Mouse (Mus musculus) T-helper 1 cell (primary cell): ENCODE measurements around the gene Prkg1.
"Not testable (repeated sequence)": the region's sequence is repeated elsewhere in the genome, so short reads cannot be mapped to it uniquely, and the experiment has no call there.

Source experiments
- in situ Hi-C: fragments of 300-600 bp; cut with MboI, MseI; formaldehyde crosslinking; loops from one replicate; pipeline ENCODE4 v1.15.1; 2025; ENCODE audit warnings: high pct_unique_total_duplicates

Gene Prkg1

DNA sequence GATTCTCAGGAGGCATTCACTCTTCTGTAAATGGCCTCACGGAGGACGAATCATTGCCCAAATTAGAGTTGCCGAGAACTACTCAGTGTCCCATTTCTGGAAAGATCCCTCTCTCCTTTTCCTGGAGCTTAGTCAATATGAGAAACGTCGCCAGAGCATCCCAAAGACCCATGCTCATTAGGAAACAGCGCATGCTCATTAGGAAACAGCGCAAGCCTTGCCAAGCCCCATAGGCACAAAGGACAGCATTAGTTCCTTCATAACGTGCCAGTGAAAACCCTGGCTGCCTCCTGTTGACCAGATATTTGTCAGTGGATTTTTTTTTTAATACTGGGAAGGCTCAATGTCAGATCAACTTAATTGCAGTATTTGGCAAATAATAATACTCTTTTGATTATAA, 1127.4 kb downstream of the Prkg1 start:
- in situ Hi-C loops = no loop called here

DNA sequence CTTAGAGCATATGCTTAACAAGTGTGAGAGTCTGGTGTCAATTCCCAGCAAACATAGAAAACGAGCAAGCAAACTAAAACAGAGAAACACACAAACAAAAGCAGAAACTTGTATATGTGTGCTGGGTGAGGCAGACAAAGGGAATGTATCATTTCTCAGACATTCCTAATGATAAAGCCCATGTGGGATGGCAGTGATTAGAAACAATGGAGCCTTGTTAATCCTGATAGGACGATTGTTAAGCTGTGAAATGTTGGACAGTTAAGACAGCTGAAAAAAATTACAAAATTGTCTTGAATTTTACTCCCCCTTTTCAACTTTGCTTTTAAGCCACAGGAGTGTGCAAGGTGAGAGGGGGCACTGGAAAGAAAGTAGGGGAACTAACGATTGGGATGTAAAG, 1133.8 kb downstream of the Prkg1 start:
- in situ Hi-C loops = no loop called here

DNA sequence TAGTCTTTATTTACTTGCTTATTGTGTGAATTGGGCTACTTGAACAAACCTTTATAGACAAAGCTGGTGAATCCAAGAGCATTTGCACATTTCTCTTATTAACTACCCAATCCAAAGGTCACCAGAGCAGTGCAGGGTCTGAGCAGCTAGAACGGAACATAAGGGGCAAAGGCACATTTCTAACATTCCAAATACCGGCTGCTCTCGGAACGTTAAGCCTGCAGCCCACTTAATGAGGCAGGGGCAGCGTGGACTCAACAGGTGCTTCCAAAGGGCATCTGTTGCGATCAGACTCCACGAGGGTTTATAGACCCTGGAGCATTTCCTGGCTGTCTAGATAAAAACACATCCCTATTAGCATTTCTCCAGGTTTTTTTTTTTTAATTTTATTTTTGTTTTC, 1138.8 kb downstream of the Prkg1 start:
- in situ Hi-C loops = no loop called here

DNA sequence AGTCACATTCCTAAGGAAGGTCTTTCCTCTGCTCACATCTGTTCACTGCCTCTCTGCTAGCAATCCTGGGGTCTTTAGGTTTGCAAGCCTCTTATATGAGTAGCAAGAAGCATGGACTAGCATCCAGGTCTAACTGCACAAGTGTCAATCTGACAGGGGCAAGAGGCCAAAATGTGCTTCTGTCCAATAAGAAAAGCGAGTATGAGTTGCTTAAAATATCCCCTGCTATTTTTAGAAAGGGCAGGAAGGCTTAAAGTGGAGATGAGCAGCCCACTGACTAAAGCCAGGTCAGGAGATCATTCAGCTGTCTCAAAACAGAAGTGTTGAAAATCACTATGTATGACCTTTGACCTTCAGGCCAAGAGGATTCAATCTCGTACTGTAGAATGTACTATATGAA, 1139.4 kb downstream of the Prkg1 start:
- in situ Hi-C loops = no loop called here

DNA sequence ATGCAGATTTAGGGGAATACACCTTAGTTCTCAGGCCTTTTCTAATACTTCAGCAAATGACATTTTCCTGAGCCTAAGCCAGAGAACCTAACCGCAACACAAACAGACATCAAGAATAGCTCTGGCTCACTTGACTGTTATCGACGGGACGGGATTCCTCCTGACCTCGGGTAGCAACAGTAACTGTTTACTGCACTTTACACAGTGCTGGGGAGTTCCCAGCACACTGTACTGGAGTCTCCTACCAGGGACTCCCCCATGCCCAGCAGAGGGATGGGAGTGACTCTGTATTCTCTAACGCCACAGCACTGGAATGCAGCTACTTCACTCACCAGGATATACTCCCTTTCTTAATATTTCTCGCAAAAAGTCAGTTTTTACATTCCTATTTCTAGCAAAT, 1141.2 kb downstream of the Prkg1 start:
- in situ Hi-C loops = no loop called here

DNA sequence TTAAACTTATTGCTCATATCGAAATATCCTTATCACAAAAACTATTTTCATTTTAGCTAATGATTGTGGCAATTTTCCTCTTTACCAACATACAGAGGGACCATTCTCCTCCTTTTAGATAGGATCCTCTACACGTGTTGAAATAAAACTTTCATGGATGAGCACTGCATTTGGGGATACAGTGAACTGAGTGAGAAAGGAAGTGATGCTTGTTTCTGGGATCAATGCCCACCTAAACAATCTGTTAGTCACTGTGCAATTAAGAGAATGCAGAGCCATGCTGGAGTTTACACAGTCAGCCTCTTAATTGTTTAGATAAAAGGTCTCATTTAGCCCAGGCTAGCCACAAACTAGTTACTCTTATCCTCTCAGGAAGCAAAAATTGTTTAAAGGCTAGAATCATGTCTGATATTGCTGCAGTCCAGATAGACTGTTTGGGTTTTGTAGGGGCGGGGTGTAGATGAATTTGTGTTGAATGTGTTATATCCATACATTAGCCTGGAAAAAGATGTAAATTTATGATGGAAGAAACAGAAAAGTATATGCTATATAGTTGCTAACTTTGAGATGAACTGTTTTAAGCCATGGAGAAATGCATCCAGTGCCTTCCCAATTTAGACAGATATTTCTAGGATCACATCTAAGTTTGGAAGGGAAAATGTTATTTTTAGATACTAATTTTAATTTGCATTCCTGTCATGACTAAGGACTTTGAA, 1151.5 kb downstream of the Prkg1 start:
- in situ Hi-C loops = loop anchor here (10.0 kb wide), 1 partner anchor 1669 kb away; no protein-coding TSS in a partner anchor

DNA sequence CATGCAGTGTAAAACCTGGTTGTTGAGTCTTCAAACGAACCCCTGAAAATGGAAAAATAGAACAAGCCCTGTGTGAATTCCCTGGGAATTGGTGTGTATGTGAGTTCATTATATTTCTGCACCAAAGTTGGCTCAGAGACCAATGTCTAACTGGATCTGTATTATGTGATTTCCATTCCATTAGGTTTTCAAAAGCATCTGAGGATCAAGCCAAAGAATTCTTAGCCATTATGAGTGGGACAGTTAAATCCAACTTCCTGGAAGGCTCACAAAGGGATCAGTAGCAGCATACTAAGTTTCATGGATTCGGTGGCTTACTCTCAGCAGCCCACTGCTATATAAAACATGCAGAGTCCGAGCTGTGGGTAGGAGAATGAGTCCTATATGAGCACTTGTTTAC, 1178.5 kb downstream of the Prkg1 start:
- in situ Hi-C loops = no loop called here

DNA sequence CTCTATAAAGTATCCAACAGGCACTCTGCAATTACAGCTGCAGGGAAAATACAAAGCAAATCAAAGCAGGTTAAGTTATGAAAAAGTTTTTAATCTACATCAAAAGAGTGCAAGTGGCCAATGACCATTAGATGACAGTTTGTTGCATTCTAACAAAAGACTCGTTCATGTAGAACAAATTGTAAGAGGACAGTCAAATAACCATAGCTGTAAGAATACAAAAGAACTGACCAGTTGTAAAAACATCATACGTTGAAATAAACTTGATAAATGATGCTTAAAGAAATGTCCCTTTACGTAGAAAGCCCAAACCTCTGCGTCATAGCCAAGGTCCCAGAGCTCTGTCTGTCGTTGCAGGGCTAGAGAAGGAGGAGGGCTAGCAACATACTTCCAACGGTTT, 1200.3 kb downstream of the Prkg1 start:
- in situ Hi-C loops = no loop called here

DNA sequence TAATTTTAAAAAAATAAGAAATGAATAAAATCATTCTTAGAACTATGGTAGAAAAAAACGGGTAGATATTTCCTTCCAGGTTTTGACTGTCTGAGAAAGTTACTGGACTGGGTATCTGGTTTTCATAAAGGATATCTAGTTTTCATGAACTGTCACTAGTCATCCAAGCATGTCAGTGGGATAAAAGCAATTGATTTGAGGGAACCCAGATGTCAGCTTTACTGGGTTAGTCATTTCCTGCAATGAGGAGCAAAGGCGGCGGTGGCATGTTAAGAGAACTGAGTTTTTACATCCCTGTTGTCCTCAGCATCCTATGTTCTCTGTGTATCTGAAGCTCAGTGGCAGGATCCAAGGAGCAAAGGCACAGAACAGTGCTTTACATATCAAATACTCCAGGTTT, 1201.0 kb downstream of the Prkg1 start:
- in situ Hi-C loops = no loop called here

DNA sequence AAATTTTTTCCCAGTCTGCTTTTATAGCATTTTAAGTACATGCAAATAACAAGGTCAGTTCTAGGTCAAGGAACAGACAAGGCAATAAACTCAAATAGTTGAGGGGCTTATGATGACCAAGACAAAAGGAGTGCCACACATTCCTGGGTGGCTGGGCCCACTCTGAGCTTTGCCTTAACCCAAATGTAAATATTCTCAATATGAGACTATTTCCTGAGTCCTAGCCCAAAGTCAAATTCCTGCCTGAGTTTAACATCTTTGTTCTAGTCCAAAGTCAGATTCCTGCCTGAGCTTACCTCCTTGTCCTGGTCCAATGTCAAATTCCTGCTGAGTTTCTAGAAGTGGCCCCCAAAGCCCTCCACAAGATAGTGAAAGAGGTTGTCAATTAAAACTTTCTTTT, 1206.8 kb downstream of the Prkg1 start:
- in situ Hi-C loops = loop anchor here (10.0 kb wide), 2 partner anchors 183 to 263 kb away; no protein-coding TSS in a partner anchor

DNA sequence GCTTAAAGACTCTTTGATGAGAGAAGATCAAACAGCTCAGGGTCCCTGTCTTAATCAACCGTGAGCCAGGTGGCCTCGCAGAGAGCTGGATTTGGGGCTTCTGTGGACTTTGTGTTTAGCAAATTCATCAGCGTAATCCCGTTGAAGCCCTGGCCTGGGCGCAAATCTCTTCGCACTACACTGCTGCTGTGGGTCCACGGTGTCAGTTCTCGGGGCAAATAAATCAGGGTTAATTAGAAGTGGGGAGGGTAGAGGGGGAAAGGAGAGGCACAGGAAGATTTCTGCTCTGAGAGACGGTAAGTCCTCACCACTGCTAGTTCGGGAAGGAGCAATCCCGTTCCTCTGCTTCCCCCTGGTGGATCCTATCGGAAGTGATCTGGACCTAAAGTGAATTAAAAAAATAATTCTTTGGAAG, 1210.4 kb downstream of the Prkg1 start:
- in situ Hi-C loops = loop anchor here (5.0 to 10.0 kb wide), 3 partner anchors 180 to 307 kb away; no protein-coding TSS in a partner anchor

DNA sequence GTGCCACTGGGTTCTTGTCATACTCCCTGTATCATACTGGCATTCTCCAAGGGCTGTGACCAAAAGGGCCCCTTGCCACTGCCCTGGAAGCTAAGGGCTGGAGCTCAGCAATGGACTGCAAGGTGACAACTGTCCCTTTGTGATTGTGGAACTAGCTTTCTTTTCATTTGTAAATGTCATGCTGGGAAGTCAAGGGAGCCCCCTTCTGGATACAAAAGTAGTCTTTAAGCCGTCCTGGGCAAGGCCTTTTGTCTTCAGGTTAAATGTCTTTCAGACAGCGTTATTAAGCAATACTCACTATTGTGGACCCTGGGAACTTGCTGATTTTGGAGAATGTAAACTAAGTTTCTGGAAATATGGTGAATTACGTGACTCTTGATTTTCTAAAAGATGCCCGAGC, 1211.1 kb downstream of the Prkg1 start:
- in situ Hi-C loops = loop anchor here (5.0 to 10.0 kb wide), 3 partner anchors 179 to 306 kb away; no protein-coding TSS in a partner anchor

DNA sequence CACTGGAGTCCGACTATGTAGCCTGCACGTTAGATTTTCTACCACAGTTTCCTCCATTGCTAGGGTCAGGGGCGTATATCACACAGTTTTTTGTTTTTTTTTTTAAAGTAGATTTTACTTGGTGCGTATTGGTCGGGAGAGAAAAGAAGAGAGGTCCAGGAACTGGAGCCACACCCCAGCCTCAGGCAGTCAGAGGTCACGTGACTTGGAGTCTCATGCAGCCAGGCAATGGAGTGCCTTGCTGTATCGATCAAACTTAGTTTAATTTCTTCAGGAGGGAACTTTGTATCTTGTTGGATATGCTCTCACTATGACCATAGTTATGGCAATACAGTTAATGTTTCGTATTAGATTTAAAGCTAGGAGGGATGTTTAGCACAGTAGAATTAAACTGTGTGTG, 1212.6 kb downstream of the Prkg1 start:
- in situ Hi-C loops = loop anchor here (5.0 to 10.0 kb wide), 3 partner anchors 177 to 305 kb away; no protein-coding TSS in a partner anchor

DNA sequence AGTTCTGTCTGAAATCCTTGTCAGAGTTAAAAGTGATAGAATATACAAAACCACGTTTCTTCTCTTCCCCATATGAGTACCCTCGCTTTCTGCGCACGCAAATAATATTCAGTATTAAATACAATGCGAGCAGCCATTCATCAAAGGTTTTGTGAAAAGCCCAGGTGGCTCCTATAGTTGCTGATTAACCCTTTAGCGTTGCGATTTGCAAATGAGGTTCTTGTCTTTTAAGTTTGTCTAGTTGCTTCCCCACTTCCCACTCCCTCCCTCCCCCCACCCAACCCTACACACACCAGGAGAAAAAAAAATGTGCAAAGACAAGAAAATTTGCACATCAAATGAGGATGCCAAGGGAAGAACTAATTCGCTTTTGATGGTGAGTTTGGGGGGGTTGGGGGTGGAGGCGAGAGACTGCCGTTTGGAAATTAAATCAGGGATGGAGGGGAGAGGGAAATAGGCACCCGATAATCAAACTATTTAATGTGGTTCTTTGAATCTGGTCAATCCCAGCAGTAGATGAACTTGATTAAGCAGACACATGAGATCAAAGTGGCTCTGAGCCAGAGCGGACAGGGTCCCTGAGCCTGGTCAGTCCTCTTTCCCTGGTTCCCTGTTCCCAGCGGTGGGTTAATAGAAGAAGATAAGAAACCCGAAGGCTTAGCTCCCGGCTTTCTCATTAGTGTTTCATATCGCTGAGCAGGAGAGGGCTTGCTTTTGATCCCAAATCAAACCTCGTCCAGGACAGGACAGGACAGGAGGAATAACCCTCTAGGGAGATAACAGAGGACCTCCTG, 1214.8 kb downstream of the Prkg1 start:
- in situ Hi-C loops = loop anchor here (5.0 to 10.0 kb wide), 3 partner anchors 175 to 303 kb away; no protein-coding TSS in a partner anchor

DNA sequence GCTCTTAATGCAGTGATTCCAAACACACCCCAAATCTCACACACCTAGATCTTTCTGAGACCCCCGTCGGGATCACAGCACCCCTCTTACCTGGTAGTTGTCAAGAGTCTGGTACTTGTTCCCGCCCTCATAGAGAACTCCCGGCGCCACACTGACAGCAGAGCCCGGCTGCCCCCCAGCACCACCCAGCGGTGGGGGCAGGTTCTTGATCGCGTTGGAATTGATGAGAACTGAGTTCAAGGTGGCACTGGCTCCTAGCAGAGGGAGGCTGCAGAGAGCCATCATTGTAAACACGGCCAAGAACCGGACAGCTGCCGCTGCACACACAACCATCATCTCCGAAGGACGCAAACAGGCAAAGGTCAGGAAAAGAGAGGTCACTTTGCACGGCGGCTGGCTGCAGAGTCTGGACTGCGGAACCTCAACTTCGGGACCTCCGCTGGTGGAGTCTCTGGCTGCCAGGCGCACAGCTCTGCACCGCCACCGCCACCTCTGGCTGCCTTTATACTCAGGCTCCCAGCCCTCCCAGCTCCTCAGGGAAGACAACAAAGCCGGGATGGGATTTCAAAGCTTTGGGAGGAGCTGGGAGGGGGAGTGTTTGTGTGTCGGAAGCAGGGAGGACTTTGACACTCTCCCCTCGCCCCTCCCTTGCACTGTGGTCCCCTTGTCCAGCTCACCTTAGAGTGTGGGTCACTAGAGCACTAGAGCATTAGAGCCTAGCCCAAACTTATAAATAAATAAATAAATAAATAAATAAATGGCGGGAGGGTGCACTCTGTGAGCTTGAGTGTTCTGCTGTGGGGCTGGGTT, 1215.6 kb downstream of the Prkg1 start, which contains the start of gene Dkk1:
Gene Dkk1, minus strand, starts transcription at position 622 of the 810 bp plus-strand sequence.
- in situ Hi-C loops = no loop called here

DNA sequence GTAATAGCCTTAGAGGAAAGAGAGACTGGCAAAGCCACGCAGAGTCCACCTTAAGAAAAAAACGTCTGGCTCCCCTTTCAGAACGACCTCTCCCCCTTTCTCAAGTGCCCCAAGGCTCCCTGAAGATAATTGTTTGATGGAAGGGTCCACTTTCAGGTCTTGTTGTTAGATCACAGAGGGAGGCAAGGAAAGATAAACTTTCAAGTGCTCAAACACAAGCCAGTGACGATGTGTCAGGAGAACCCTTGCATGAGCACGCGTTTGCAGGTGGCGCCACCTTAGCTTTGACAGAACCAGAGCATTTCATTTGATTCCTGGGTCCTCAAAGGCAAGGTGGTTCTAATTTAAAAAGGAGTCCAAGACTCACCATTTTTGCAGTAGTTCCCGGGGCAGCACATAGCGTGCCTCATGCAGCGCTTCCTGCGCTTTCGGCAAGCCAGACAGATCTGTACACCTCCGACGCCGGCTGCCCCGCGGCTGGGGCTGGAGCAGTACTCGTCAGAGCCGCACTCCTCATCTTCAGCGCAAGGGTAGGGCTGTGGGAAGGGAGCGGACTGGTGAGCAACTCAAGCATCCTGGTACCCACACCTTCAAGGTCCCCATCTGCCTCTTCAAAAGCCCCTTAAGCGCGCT, 1216.3 kb downstream of the Prkg1 start:
- in situ Hi-C loops = no loop called here

DNA sequence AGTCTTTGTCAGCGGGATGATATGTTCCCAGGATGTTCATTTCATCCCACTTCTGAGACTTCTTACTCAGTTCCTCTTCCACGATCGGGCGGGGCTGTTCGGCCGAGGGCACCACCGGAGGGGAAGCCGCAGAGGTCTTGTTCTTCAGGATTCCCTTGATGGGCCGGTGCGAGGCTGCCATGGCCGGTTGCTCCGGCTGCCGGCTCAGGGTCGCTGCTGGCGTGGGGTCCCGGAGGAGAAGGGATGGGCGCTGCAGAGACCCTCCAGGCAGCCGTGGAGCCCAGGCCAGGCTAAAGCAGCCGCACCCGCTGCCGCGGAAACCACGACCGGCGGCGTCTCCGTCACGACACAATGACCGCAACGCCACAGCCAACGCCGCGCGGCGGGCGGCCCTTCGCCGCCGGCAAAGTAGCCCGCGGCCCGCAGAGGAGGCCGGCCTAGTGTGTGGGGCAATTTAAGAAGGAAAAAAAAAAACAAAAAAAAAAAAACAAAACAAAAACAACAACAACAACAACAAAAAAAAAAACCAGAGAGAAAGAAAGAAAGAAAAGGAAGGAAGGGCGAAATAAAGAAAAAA, 1225.4 kb downstream of the Prkg1 start:
- in situ Hi-C loops = not testable (repeated sequence)

DNA sequence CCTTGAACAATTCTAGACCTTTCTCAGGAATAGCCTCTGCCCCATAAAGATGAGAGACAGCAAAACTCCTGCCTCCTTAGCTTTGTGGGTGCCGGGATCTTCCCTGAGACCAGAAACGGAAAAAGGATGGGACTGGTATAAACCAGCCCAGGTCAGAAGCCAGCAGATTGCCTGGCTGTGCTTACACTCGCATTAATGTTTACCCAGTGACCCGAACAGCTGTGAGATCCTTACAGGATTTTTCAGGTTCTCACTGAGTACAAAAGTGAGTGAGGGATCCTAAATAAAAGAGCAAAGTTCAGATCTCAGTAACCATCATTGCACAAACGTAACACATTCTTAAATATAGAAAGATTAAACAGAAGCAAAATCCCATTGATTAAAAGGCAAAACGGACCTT, 1248.1 kb downstream of the Prkg1 start:
- in situ Hi-C loops = no loop called here
